Mouse (Mus musculus): Measurements from ENCODE around the gene Scn3b. TPM values are rescaled to one million over a fixed set of nuclear protein-coding genes. Genes with fewer than 3 reads are reported as not detected.

The Scn3b gene
- total and polyA plus RNA-seq, 2 experiments from 2014 or later: 109 to 159 TPM

GRCm38 (mm10) chr9:40326260-40326915 lies 57.4 kb downstream of the Scn3b start:
- Histone ChIP-seq H3K27ac (no peak overlapping the region), H3K9me3 (ENCODE audit: low read length) (no peaks in the 10 kb centered on the region), H3K4me1 (ENCODE audit: insufficient read depth, low read length) (0 out of 2 replicates have a peak, but pooled peaks cover 6% of the 10 kb centered on the region), H3K36me3 (ENCODE audit: insufficient read depth, low read length) (peaks cover 39% of the 10 kb centered on the region), H3K4me3 (ENCODE audit: low read length) (no peak overlapping the region), H3K9ac (replicated peaks; ENCODE audit: low read length) (no peak overlapping the region), H3K27me3 (ENCODE audit: insufficient read depth, low read length) (no peaks in the 10 kb centered on the region), H3K4me2 (ENCODE audit: low read depth, low read length) (no peak overlapping the region)
- ATAC-seq (no peak), DNase-seq (ENCODE audit: low spot score) (no peak)
- TF ChIP-seq CTCF (IDR thresholded peaks at IDR 0.05; ENCODE audit: low read depth): no peak
- WGBS: 71% methylated on average over 7 of the region's 7 CpGs

DNA sequence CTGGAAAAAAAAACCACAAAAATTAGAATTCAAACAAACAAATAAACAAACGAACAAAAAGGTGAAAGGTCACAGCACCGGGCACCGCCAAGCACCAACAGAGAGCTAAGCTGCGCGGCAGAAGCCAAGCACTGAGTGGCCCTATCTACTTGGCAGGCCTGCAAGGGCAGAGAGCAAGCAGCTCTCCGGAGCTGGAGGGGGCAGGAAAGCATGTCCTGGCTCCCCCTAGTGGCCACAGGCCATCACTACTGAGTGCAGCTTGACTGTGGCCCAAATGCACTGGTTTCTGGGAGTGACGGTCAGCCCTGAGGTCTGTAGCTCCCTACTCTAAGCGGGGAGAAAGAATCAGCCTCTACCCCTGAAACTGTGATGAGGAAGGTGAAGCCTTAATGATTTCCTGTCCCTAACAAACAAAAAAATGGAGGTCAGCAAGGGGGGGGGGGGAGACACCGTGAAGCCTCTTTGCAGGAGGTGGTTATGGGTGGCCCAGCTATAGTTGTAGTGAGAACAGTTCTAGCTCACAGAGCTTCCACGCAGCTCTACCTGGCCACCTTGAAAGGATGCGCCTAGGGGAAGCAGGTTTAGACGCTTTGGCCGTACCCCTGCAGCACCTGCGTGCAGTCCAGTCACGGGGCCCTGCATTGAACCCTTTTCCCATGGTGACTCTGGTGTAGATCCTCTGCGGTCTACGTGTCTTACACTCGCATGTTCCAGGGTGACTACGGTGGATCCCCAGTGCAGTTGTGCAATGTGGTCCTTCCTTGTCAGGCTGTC lies 61.8 kb downstream of the Scn3b start:
- DNase-seq (ENCODE audit: low spot score) (peak; percentile 94), ATAC-seq (peak; percentile 82)
- Histone ChIP-seq H3K4me1 (ENCODE audit: insufficient read depth, low read length) (no peaks in the 10 kb centered on the region; the same call in 1 of the 2 replicates), H3K36me3 (ENCODE audit: insufficient read depth, low read length) (peaks cover 48% of the 10 kb centered on the region), H3K4me2 (ENCODE audit: low read depth, low read length) (no peak overlapping the region), H3K27ac (peak overlapping the region; percentile 7; the same call in 1 of the 2 replicates), H3K9ac (replicated peaks; ENCODE audit: low read length) (no peak overlapping the region), H3K27me3 (ENCODE audit: insufficient read depth, low read length) (no peaks in the 10 kb centered on the region), H3K4me3 (ENCODE audit: low read length) (no peak overlapping the region), H3K9me3 (ENCODE audit: low read length) (no peaks in the 10 kb centered on the region)
- 56% methylated on average over 19 of the region's 19 CpGs for WGBS
- peak; percentile 99 for TF ChIP-seq CTCF (IDR thresholded peaks at IDR 0.05; ENCODE audit: low read depth)

GRCm38 (mm10) chr9:40331411-40332286 lies 62.6 kb downstream of the Scn3b start:
- Histone ChIP-seq H3K27me3 (ENCODE audit: insufficient read depth, low read length) (no peaks in the 10 kb centered on the region), H3K27ac (no peak overlapping the region), H3K9me3 (ENCODE audit: low read length) (no peaks in the 10 kb centered on the region), H3K4me1 (ENCODE audit: insufficient read depth, low read length) (no peaks in the 10 kb centered on the region; the same call in 1 of the 2 replicates), H3K9ac (replicated peaks; ENCODE audit: low read length) (no peak overlapping the region), H3K36me3 (ENCODE audit: insufficient read depth, low read length) (peaks cover 39% of the 10 kb centered on the region), H3K4me3 (ENCODE audit: low read length) (no peak overlapping the region), H3K4me2 (ENCODE audit: low read depth, low read length) (no peak overlapping the region)
- no peak for TF ChIP-seq CTCF (IDR thresholded peaks at IDR 0.05; ENCODE audit: low read depth)
- DNase-seq (ENCODE audit: low spot score) (no peak), ATAC-seq (no peak)
- WGBS: 77% methylated on average over 15 of the region's 15 CpGs

DNA sequence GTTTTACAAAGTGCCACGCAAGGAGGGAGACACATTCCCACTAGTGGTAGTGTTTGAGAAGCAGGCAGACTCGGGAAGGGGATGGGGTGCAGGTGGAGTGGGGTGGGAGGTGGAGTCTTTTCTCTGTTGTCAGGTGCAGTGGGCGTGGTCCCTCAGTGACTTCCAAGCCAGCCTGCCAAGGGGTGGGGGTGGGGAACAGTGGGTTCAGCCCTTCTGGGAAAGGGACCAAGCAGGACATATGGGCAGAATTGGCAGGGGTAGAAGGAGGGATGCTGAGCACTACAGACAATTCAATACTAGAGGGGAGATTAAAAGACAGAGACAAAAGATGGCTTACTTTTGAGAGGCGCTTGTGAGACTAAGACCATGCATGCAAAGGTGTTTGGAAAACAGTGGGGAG lies 63.3 kb downstream of the Scn3b start:
- H3K9ac ChIP-seq (replicated peaks; ENCODE audit: low read length): no peak overlapping the region
- no peaks in the 10 kb centered on the region for H3K9me3 ChIP-seq (ENCODE audit: low read length)
- TF ChIP-seq CTCF (IDR thresholded peaks at IDR 0.05; ENCODE audit: low read depth): peak; percentile 13; the same call in 1 of the 2 replicates
- DNase-seq (ENCODE audit: low spot score): peak; percentile 62
- WGBS: 55% methylated on average over 4 of the region's 4 CpGs
- peak; percentile 32; the same call in 1 of the 2 replicates for ATAC-seq
- H3K4me2 ChIP-seq (ENCODE audit: low read depth, low read length): no peak overlapping the region
- H3K4me1 ChIP-seq (ENCODE audit: insufficient read depth, low read length): no peaks in the 10 kb centered on the region; the same call in 1 of the 2 replicates
- peaks cover 36% of the 10 kb centered on the region; the same call in 1 of the 2 replicates for H3K36me3 ChIP-seq (ENCODE audit: insufficient read depth, low read length)
- no peaks in the 10 kb centered on the region for H3K27me3 ChIP-seq (ENCODE audit: insufficient read depth, low read length)
- peak overlapping the region; percentile 60; the same call in 1 of the 2 replicates for H3K27ac ChIP-seq
- H3K4me3 ChIP-seq (ENCODE audit: low read length): no peak overlapping the region

GRCm38 (mm10) chr9:40332731-40333648 lies 64.0 kb downstream of the Scn3b start:
- H3K9me3 ChIP-seq (ENCODE audit: low read length): no peaks in the 10 kb centered on the region
- no peak overlapping the region for H3K9ac ChIP-seq (replicated peaks; ENCODE audit: low read length)
- H3K27ac ChIP-seq: peak overlapping the region; percentile 60; the same call in 1 of the 2 replicates

More at GRCm38 (mm10) chr9:40332731-40333648, 64.0 kb downstream of the Scn3b start:
- TF ChIP-seq CTCF (IDR thresholded peaks at IDR 0.05; ENCODE audit: low read depth): no peak
- Histone ChIP-seq H3K36me3 (ENCODE audit: insufficient read depth, low read length) (peaks cover 30% of the 10 kb centered on the region; the same call in 1 of the 2 replicates), H3K4me3 (ENCODE audit: low read length) (no peak overlapping the region), H3K27me3 (ENCODE audit: insufficient read depth, low read length) (no peaks in the 10 kb centered on the region), H3K4me2 (ENCODE audit: low read depth, low read length) (no peak overlapping the region), H3K4me1 (ENCODE audit: insufficient read depth, low read length) (peaks cover 2% of the 10 kb centered on the region; the same call in 1 of the 2 replicates)
- ATAC-seq: no peak
- no peak for DNase-seq (ENCODE audit: low spot score)
- WGBS: 74% methylated on average over 31 of the region's 31 CpGs

All from hindbrain, postnatal 0 days (tissue).